Mouse (Mus musculus) regulatory T cell (primary cell): ENCODE data around the gene Gskip.

ENCODE experiments used
- in situ Hi-C: fragments of 300-600 bp; cut with MboI, MseI; formaldehyde crosslinking; loops from one replicate; pipeline ENCODE4 v1.15.1; 2025; ENCODE audit warnings: high pct_unique_total_duplicates

The Gskip gene

DNA sequence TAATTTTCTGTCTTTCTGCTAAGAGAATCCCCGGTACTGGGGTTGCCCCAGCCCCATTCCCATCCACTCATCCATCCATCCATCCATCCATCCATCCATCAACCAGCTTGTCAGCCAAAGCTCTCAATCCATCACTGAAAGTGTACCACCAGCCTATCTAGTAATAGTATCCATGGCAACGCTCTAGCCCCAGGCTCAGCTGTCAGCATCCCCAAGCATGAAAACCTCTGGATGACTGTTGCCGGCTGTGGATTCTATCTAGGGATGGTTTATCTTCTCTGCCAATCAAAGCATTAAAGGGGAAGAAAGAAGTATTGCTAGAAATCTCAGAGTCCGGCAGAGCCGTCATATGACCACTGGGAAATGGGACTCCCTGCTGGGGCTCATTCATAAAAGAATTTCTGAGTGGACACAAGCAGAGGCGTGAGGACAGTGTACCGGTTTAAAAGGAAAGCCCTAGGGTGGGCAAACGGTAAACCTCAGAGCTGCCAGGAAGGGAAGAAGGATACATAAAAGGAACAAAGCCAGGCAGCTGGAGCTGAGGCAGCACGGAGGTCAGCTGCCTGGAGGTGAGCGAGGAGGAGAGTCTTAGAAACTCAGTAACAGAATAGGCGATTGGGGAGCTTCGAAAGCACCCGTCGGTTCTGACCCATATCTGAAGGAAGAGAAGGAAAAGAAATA lies 37.0 kb downstream of the Gskip start:
- in situ Hi-C loops, result no loop called here

DNA sequence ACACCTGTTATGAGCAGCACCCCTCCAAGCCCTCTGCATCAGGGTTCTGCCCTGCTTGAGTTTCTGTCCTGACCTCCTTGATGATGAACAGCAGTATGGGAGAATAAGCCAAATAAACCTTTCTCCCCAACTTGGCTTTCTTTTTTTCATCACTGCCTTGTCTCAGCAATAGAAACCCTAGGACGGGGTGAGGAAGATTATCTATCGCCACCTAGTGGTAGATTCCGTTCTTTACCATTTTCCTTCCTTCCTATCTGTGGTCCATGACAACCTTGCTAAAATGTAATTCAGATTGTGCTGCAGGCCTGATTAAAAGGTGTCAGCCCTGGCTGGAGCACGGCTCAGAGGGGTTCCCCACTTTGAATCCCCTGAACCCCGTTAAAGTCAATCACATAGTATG lies 38.0 kb downstream of the Gskip start:
- in situ Hi-C loops, result no loop called here

DNA sequence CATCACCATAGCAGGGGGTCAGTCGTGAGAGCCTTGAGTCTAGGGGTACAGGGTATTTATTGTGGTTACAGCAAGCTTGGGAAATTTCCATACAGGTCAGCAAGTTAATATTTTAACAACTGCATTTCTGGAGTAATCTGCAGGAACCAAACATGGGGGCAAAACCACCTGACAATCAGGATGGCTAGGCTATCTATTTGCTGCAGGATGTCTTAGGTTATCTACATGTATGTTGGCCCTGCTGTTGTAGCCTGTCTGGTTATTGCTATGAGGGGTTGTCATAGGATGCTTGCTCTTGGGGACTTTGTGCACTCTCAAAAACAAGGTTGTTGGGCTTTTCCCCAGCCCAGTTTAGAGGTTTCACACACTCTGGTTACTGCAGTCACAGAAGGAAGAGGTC lies 40.0 kb downstream of the Gskip start:
- in situ Hi-C loops, result no loop called here

DNA sequence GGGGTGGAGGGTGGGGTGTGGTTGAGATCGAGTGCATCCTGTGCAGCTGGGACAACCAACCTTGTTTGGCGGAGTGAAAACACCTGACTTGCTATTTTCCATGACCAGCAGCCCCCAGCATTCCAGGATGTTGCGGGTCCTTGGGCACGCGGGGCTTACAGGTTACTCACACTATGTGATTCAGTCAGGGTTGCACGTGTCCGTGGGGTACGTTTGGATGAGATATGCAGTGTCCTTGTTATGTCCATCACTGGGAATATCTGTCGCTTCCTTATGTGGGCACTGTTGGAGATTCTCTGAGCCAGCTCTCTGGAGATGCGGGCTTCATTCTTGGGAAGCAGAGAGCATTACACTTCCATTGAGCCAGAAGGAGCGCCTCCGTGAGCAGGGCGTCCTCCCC lies 41.1 kb downstream of the Gskip start:
- in situ Hi-C loops, result no loop called here

DNA sequence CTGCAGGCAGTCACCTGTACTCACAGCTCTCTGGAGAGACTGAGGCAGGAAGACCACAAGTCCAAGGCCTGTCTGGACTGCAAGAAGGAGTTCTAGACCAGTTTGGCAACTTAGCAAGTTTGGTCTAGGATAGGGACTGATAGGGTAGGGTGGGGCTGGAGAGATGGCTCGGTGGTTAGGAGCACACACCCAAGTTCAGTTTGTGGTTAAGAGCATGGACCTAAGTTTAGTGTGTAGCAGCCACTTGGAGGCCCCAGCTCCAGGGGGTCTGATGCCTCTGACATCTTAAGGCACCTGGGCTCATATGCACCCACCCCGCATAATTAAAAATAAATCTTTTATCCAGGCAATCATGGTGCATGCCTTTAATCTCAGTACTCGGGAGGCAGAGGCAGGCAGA lies 42.6 kb downstream of the Gskip start:
- in situ Hi-C loops, result no loop called here

DNA sequence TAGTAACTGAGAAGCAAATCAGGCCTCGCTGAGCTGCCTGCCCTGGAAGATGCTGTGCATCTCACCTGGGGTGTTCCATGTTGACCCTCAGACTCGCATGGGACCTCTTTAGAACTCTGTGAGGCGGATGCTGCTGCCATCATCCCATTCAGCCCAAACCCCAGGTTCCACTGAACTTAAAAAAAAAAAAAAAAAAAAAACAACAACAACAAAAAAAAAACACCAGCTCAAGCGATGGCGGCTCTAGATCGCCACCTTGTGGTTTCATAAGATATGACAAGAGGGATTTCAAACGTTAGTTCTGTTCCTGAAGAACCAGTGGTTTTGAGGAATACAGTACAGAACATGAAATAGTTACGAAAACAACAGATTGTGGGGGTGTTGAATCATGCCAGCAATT lies 43.3 kb downstream of the Gskip start:
- in situ Hi-C loops, result no loop called here

DNA sequence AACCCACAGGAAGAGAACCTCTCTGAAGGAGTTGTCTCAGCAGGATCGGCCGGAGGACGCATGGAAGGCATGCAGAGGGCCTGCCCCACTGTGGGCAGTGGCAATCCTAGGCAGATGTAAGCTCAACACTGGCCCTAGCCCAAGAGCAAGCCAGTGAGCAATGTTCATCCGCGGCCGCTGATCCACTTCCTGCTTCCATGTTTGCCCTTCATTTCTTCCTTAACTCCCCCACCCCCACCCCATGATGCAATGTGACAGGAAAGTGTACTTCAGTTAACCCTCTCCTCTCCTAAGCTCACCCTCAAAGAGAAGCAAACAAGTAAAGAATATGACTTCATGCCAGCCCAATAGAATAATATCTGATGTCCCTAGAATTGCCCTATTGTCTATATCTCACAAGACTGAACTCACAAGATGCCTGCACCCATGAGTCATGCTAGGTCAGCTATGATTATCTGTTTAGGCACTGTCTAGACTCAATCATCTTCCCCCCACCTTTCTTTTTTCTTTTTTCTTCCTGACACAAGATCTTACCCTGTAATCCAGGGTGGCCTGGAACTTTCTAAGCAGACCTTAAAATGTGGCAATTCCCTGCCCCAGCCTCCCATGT lies 46.3 kb downstream of the Gskip start:
- in situ Hi-C loops, result no loop called here

DNA sequence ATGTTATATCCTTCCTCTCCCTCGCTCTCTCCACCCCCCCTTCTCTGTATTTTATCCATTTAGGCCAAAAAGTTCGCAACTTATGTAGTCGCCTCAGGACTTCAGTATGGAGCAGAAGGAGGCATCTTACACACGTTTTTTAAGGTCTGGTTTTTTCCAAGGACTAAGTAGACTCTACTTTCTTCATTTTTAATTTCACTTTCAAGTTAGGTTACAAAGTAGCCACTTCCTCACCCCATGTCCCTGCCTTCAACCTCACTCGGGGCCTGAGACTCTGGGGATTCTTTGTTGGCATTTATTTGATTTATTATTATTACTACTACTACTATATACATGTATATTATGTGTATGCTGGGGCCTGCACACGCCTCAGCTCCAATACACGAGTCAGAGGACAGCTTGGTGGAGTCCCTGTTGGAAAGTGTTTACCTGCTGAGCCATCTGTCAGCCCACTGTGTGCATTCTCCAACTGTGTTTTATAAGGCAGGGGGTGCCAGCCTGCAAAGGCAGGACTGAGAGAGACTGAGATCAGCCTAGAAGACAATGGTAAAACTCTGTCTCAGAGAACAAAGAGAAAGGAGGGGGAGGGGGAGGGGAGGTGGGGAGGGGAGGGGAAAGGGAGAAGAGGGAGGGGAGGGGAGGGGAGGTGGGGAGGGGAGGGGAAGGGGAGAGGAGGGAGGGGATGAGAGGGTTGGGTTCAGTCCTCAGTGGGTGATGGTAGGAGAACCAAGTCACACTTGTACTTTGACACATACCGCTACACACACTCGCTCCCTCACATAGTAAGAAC lies 48.9 kb downstream of the Gskip start:
- in situ Hi-C loops, result no loop called here

DNA sequence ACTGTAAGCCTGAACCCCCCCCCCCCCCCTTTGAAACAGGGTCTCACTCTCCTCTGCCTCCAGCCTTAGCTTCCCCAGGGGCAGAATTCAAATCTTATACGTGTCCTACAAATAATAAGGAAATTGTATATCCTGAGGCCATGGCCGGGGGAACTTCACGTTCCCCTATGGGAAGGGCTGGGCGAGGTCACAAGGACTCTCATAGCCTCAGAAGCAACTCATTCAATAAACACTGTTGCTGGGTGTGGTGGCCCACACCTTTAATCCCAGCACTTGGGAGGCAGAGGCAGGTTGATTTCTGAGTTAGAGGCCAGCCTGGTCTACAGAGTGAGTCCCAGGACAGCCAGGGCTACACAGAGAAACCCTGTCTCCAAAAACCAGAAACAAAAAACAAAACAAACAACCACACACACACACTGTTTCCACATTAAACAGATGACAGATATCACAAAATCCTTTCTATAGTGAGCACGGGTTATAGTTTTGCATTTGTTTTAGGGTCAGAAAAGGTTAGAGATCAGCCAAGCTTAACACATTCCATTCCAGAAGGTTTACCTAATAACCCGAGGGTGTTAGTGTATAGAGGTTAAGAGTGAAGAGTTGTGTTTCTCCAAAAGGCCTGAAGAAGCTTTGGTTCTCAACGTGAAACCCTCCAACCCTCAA lies 50.7 kb downstream of the Gskip start:
- in situ Hi-C loops, result no loop called here

DNA sequence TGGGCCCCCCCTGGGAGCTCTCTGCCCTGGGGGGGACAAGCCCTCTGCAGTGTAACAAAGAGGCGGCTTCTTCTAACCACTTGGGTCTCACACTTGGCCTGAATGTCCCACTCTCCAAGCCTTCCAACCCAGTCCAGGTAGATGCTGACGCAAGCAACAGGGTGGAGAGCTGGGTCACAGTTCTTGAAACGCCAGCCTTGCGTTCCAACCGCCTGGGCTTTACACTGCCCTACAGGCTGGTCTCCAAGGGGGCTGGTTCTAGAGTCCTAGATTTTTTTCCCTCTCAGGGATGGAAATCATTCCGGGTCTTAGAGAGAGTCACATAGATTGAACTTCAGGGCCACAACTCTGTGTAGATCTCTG lies 51.2 kb downstream of the Gskip start:
- in situ Hi-C loops, result no loop called here

DNA sequence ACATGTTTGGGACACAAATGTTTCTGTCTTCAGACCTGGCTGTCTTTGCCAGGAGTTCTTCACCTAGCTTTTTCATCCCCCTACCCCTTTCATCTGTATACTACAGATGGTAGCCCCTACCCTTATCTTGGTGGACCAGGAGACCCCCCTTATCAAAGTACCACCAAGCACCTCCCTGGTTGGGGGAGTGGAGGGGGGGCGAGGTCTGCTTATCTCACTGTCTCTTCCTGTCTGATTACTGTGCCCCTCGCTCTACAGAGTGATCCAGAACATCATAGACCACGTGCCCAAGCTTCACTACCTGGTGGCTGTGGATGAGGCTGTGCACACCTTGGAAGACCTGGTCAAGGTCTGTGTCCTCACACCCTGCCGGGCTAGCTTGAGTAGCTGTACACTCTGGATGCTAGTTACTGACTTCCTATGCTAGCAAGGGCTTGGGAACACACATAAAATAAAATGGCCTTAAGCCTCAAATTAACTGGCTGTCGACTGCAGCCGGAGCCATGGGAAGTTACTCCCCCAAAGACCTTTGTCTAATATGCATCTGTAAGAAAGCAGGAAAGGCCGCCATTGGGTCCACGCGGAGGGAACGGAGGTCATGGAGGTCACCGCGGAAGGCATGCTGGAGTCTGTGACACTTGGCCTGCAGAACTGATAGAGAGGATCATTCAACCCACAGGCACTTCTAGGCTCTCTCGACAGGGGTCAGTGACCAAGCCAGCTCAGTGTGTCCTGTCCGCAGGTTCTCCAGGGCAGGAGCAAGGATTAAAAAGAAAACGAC lies 53.9 kb downstream of the Gskip start:
- in situ Hi-C loops, result no loop called here

DNA sequence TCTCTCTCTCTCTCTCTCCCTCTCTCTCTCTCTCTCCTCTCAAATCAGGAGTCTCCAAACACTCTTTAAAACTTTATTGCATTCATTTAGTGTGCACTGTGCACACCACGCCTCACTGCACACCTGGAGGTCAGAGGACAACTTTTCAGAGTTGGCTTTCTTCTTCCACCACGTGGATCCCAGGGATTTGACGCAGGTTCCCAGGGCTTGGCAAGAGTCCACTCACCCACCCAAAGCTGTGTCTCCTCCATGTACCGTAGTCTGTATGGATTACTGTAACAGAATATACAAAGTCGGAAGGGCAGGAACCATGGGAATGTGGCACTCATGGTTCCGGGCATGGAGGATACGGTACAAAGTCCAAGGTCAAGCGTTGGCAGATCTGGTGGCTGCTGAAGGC lies 55.0 kb downstream of the Gskip start:
- in situ Hi-C loops, result no loop called here

DNA sequence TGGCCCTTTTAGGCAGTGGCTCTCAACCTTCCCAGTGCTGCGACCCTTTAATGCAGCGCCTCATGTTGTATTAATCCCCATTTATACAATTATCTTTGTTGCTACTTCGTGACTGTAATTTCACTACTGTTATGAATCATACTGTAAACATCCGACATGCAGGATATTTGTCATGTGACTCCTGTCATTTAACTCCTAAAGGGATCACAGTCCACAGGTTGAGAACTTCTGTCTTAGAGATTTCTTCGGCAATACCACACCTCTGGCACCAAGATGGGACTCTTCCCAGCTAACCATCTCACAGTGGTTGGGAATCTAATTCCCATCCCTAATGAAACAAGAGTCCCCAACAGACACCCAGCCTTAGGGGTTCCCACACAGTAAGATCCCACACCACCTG lies 63.5 kb downstream of the Gskip start:
- in situ Hi-C loops, result no loop called here
